Mouse (Mus musculus) midbrain, embryonic 11.5 days (tissue): Measurements from ENCODE around the gene Ube2k. TPM values are rescaled to one million over a fixed set of nuclear protein-coding genes. Genes with fewer than 3 reads are reported as not detected.
"Not testable (repeated sequence)": the region's sequence is repeated elsewhere in the genome, so short reads cannot be mapped to it uniquely, and the experiment has no call there.

Experiments used
- ATAC-seq: fragments of 200-750 bp; cut with Nextera tagmentation; 2 replicates; pipeline ENCODE4 v1.8.0; 2017; ENCODE audit warnings: moderate TSS enrichment, moderate library complexity; ENCODE audit not compliant: low FRiP score
- DNase-seq: peaks from one replicate; pipeline ENCODE4 v3.0.0; 2015; ENCODE audit warnings: low spot score; ENCODE audit errors: missing footprints
- H3K27ac ChIP-seq: fragments of 300-500 bp; sonication (generic); 2 replicates; pipeline ENCODE4 v1.5.1; 2014; ENCODE audit warnings: low read depth, low read length
- H3K27me3 ChIP-seq: fragments of 300-500 bp; sonication (generic); 2 replicates; pipeline ENCODE4 v1.6.1; 2014; ENCODE audit warnings: mild to moderate bottlenecking, low read length, moderate library complexity, mixed read lengths; ENCODE audit not compliant: control insufficient read depth, insufficient read depth
- H3K36me3 ChIP-seq: fragments of 300-500 bp; sonication (generic); 2 replicates; pipeline ENCODE4 v1.6.1; 2014; ENCODE audit warnings: mild to moderate bottlenecking, low read length, moderate library complexity, mixed read lengths; ENCODE audit not compliant: control insufficient read depth, insufficient read depth
- H3K4me1 ChIP-seq: fragments of 300-500 bp; sonication (generic); 2 replicates; pipeline ENCODE4 v1.6.1; 2014; ENCODE audit warnings: low read length; ENCODE audit not compliant: control insufficient read depth, insufficient read depth
- H3K4me2 ChIP-seq: fragments of 300-500 bp; sonication (generic); 2 replicates; pipeline ENCODE4 v1.6.1; 2014; ENCODE audit warnings: mild to moderate bottlenecking, moderate library complexity
- H3K4me3 ChIP-seq: fragments of 300-500 bp; sonication (generic); 2 replicates; pipeline ENCODE4 v1.5.1; 2014; ENCODE audit warnings: low read depth, low read length
- H3K9ac ChIP-seq: fragments of 300-500 bp; sonication (generic); 2 replicates; pipeline ENCODE4 v1.6.1; 2014; ENCODE audit warnings: low read length
- H3K9me3 ChIP-seq: fragments of 300-500 bp; sonication (generic); 2 replicates; pipeline ENCODE4 v1.6.1; 2016; ENCODE audit warnings: low read length; ENCODE audit not compliant: control insufficient read depth
- WGBS: fragments of 180-500 bp; shearing (Covaris S2); extraction: QIAGEN DNeasy Blood & Tissue Kit; methylation state at CpG from one replicate; pipeline ENCODE4 v1.1.7; 2014; 5-methylcytosine and 5-hydroxymethylcytosine counted together
- polyA plus RNA-seq: library from polyadenylated mRNA; unstranded; fragments of >200 nt; fragmentation: Nextera tagmentation; extraction: Ambion mirVana; gene quantifications from 2 replicates; pipeline ENCODE4 v1.2.1, GENCODE M21; 2014

Ube2k gene
- polyA plus RNA-seq, 1 experiment from 2014 or later: 143 TPM

DNA sequence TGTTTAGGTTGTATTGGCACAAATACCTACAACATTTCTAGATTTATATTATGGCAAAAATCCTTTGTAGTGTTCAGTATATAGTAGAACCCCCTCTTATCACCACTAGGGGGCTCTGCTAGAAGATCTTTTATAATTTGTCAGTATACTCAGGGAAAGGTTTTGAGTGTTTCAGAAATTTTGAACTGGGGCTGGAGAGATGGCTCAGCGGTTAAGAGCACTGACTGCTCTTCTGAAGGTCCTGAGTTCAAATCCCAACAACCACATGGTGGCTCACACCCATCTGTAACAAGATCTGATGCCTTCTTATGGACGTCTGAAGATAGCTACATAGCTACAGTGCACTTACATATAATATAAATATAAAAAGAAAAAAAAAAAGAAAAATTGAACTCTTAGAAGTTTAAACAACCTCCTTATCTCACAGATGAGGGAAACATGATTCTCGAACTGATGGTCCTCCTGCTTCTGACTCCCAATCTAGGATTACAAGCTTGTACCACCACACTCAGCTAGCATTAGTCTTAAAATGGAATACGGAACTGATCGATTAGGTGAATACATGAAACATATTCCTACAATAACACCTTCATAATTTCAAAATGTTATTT lies 1.5 kb upstream of the Ube2k start:
- WGBS: 79% methylated on average over 5 of the region's 5 CpGs
- Histone ChIP-seq H3K4me2 (no peak overlapping the region), H3K27me3 (no peaks in the 10 kb centered on the region), H3K4me1 (peaks cover 12% of the 10 kb centered on the region), H3K9ac (no peak overlapping the region), H3K36me3 (no peaks in the 10 kb centered on the region), H3K27ac (no peak overlapping the region), H3K9me3 (no peaks in the 10 kb centered on the region), H3K4me3 (no peak overlapping the region)
- DNase-seq: peak; percentile 90
- no peak for ATAC-seq

DNA sequence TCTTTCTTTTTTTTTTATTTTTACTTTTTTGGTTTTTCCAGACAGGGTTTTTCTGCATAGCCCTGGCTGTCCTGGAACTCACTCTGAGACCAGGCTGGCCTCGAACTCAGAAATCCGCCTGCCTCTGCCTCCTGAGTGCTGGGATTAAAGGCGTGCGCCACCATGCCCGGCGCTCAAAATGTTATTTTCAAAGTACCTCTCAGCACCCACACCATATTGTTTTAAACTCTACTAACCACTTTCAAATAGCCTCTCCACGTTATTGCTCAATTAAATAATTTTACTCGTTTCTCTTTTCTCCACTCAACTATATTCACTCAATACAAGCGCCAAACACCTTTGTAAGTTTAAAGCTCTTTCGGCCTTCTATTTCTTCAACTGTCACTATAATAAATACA lies 966 bp upstream of the Ube2k start:
- not testable (repeated sequence) for ATAC-seq, H3K9me3 ChIP-seq, H3K27me3 ChIP-seq, H3K36me3 ChIP-seq, DNase-seq, H3K27ac ChIP-seq
- peaks cover 12% of the 10 kb centered on the region for H3K4me1 ChIP-seq
- H3K4me3 ChIP-seq: peak overlapping the region; percentile 65; the same call in 1 of the 2 replicates
- peak overlapping the region; percentile 89; the same call in 1 of the 2 replicates for H3K9ac ChIP-seq
- 87% methylated on average over 10 of the region's 10 CpGs for WGBS
- H3K4me2 ChIP-seq: peak overlapping the region; percentile 72

DNA sequence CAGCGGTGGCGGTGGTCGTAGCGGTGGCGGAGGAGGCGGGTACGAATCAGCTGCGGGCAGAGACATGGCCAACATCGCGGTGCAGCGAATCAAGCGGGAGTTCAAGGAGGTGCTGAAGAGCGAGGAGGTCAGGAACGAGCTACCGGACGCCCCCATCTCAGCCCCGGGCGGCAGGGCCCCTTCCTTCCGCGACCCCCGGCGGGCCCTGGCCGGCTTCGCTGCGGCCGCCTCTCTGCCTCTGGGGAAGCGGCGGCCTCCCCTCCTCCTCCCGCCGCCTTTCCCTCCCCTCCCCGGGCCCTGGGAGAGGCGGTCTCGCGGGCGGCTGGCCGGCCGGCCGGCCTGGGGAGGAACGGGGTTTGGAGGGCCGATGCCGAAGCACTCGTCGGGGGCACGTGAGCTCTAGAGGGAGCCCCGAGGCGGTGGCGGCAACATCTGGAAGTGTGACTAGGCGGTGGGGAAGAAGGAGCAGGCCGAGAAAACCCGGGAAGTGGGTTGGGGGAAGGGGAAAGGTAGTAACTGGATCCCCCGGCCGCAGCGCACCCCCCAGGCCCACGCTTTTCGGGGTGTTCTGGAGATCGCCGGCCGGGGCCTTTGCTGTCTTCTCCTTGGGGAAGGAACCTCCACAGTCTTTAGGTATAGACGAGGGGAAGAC lies 513 bp downstream of the Ube2k start:
- Histone ChIP-seq H3K9me3 (no peaks in the 10 kb centered on the region), H3K36me3 (no peaks in the 10 kb centered on the region), H3K27me3 (no peaks in the 10 kb centered on the region), H3K9ac (peak overlapping the region; percentile 89), H3K4me3 (peak overlapping the region; percentile 65), H3K4me2 (peak overlapping the region; percentile 72), H3K27ac (peak overlapping the region; percentile 95), H3K4me1 (peaks cover 12% of the 10 kb centered on the region)
- DNase-seq: no peak
- under 1% methylated on average over 51 of the region's 59 CpGs for WGBS
- ATAC-seq: peak; percentile 78

DNA sequence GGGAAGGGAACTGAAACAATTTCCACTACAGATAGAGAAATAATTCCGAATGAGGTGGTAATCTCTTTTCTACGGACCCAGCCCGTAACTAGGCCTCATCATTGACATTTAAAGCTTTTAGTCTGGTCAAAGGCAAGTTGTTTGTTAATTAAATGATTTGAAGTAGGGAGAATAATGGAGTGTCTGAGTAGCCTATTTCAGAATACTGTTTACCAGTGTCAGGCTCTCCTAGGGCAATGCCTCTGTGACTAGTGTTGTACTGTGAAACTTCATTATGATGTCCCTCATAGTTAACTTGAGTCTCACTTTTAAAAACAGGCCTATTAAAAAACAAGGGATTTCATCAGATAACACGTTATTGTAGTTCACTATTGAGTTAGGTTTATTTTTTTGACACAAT lies 1.1 kb downstream of the Ube2k start:
- Histone ChIP-seq H3K4me3 (peak overlapping the region; percentile 65), H3K4me2 (peak overlapping the region; percentile 72), H3K27ac (peak overlapping the region; percentile 95), H3K36me3 (no peaks in the 10 kb centered on the region), H3K9ac (peak overlapping the region; percentile 89), H3K4me1 (peaks cover 12% of the 10 kb centered on the region), H3K27me3 (no peaks in the 10 kb centered on the region), H3K9me3 (no peaks in the 10 kb centered on the region)
- peak; percentile 83 for DNase-seq
- WGBS: under 1% methylated on average over 4 of the region's 4 CpGs
- ATAC-seq: no peak

DNA sequence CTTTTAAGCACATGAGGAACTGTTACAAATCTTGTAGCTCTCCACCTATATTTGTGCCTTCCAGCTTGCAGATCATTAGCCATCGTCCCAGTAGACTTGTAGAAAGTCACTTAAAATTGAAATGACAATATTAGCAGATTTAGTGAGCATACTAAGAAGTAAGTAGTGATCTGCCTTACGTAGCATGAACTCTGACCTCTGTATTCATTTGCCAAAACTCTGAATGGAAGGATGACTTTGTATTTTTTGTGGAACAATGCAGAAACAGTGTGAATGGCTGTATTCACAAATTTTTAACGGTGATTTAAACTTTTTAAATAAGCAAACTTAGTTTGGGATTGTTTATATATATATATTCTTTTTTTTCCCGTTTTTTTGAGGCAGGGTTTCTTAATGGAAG lies 1.8 kb downstream of the Ube2k start:
- H3K4me2 ChIP-seq: peak overlapping the region; percentile 44
- ATAC-seq: no peak
- peak overlapping the region; percentile 13; the same call in 1 of the 2 replicates for H3K4me3 ChIP-seq
- H3K27me3 ChIP-seq: no peaks in the 10 kb centered on the region
- H3K4me1 ChIP-seq: peaks cover 12% of the 10 kb centered on the region
- no peaks in the 10 kb centered on the region for H3K36me3 ChIP-seq
- peak; percentile 83 for DNase-seq
- WGBS: 23% methylated on average over 4 of the region's 4 CpGs
- H3K9ac ChIP-seq: no peak overlapping the region
- no peak overlapping the region for H3K27ac ChIP-seq
- H3K9me3 ChIP-seq: no peaks in the 10 kb centered on the region

DNA sequence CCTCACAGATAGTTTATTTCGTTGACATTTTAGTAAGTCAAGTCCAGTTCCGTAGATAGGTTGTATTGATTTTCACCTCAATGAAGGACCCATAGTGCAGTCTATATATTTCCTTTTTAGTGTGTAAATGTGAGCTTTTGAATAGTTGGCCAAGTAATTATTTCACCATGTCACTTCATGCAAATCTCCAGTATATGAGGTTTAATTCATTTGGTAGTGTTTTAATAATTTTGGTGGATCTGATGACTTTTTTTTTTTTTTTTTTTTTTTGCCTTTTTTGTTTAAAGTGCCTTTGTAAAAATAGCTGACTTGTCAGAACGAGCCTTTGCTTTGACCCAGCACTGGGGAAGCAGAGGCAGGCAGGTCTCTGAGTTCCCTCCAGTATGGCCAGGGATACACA lies 2.8 kb downstream of the Ube2k start:
- H3K4me3 ChIP-seq: no peak overlapping the region
- peaks cover 12% of the 10 kb centered on the region for H3K4me1 ChIP-seq
- ATAC-seq (no peak), DNase-seq (no peak)
- no peak overlapping the region for H3K9ac ChIP-seq
- H3K27me3 ChIP-seq: no peaks in the 10 kb centered on the region
- no peak overlapping the region for H3K4me2 ChIP-seq
- H3K36me3 ChIP-seq: no peaks in the 10 kb centered on the region
- no peak overlapping the region for H3K27ac ChIP-seq
- 92% methylated on average over 3 of the region's 3 CpGs for WGBS
- no peaks in the 10 kb centered on the region for H3K9me3 ChIP-seq

DNA sequence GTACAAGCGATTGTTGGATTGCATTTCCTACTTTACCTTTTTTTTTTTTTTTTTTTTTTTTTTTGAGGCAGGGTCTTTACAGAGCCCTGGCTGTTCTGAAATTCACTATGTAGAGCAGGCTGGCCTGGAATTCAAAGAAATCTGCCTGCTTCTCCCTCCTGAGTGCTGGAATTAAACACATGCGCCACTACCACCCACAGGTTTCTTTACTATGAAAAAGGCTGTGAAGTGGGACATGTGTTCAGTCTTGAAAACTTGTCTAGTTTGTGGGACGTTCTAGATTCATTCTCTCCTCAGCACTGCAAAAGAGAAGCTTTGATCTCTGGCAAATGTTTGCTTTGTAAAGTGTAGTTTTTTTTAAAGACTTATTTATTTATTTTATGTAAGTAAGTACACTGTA lies 4.9 kb downstream of the Ube2k start:
- Histone ChIP-seq H3K4me3 (no peak overlapping the region), H3K9ac (no peak overlapping the region), H3K36me3 (no peaks in the 10 kb centered on the region), H3K4me1 (peaks cover 7% of the 10 kb centered on the region), H3K27ac (no peak overlapping the region), H3K4me2 (no peak overlapping the region), H3K27me3 (no peaks in the 10 kb centered on the region), H3K9me3 (no peaks in the 10 kb centered on the region)
- no peak for DNase-seq
- 89% methylated on average over 3 of the region's 3 CpGs for WGBS
- no peak for ATAC-seq

DNA sequence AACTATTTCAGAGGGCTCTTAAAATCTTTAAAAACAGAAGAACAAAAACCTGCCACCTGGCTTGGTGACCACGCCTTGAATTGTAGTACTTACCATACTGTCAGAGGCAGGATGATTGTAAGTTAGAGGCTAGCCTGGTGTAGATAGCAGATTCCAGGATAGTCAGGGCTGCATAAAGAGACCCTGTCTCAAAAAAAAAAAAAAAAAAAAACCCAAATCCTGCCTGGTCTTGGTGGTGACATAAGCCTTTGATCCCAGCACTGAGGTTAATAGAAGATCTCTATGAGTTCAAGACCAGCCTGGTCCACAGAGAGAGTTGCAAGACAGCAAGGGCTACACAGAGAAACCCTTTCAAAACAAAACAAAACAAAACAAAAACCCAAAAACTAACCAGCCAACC lies 6.5 kb downstream of the Ube2k start:
- Histone ChIP-seq H3K27ac (no peak overlapping the region), H3K4me3 (no peak overlapping the region), H3K9ac (no peak overlapping the region), H3K4me1 (peaks cover 7% of the 10 kb centered on the region), H3K9me3 (no peaks in the 10 kb centered on the region), H3K27me3 (no peaks in the 10 kb centered on the region), H3K36me3 (no peaks in the 10 kb centered on the region), H3K4me2 (no peak overlapping the region)
- DNase-seq: peak; percentile 45
- 93% methylated on average over 1 of the region's 1 CpGs for WGBS
- no peak for ATAC-seq

DNA sequence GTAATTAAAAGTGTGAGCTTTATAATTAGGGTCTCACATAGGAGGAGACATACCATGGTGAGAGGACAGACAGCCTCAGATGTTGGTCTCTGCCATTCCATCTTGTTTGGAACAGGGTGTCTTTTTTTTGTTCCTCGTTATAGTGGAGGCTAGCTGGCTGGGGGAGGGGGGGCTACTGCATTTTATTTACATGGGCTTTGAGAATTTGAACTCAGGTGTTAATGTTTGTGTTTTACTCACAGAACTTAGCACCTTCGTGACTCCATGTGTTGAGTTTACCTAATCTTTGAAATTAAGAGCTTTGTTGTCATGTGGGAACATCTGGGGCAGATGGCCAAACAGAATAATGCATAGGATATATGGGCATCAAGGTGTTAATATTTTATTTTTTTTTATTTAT lies 7.6 kb downstream of the Ube2k start:
- no peak overlapping the region for H3K4me2 ChIP-seq
- H3K4me1 ChIP-seq: no peaks in the 10 kb centered on the region
- H3K4me3 ChIP-seq: no peak overlapping the region
- no peaks in the 10 kb centered on the region for H3K27me3 ChIP-seq
- WGBS: 82% methylated on average over 2 of the region's 2 CpGs
- H3K9me3 ChIP-seq: no peaks in the 10 kb centered on the region
- no peak overlapping the region for H3K27ac ChIP-seq
- no peaks in the 10 kb centered on the region for H3K36me3 ChIP-seq
- H3K9ac ChIP-seq: no peak overlapping the region
- ATAC-seq: no peak
- DNase-seq: peak; percentile 73
